Mouse (Mus musculus): ENCODE data around the gene Sel1l. TPM values are rescaled to one million over a fixed set of nuclear protein-coding genes. Genes with fewer than 3 reads are reported as not detected.
A peak's percentile ranks its signal among the peaks of the same experiment; 100 is the strongest.

The Sel1l gene
- polyA plus RNA-seq (2012; ENCODE audit: insufficient read depth, insufficient read length, missing spikeins): 91.4 and 96.3 TPM in 2 replicates

DNA sequence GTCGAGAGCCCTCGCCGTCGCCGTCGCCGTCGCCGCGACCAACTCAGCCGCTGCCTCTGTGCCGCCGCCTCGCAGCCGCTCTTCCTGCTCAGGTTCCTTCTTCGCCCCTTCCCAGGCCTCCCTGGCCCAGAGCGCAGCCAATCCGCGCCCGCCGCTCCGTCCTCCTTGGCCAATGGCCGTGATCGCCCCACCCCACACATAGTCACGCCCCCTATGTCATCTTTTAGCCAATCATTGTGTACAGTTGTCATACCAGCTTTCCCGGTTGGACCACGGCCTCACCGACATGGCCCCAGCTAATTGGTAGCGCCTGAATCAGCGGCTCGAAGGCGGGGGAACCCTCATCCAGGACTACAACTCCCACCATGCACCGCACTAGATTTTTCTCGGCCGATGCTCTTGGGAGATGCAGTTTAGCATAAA is at the start of gene Sel1l:
TSS of gene Sel1l (minus strand) at position 113 of the 423 bp plus-strand sequence.
- H3K27ac ChIP-seq (ENCODE audit: insufficient read depth, low read depth, low read length): peak within 1 kb of the TSS; percentile 7; the same call in 1 of the 2 replicates

DNA sequence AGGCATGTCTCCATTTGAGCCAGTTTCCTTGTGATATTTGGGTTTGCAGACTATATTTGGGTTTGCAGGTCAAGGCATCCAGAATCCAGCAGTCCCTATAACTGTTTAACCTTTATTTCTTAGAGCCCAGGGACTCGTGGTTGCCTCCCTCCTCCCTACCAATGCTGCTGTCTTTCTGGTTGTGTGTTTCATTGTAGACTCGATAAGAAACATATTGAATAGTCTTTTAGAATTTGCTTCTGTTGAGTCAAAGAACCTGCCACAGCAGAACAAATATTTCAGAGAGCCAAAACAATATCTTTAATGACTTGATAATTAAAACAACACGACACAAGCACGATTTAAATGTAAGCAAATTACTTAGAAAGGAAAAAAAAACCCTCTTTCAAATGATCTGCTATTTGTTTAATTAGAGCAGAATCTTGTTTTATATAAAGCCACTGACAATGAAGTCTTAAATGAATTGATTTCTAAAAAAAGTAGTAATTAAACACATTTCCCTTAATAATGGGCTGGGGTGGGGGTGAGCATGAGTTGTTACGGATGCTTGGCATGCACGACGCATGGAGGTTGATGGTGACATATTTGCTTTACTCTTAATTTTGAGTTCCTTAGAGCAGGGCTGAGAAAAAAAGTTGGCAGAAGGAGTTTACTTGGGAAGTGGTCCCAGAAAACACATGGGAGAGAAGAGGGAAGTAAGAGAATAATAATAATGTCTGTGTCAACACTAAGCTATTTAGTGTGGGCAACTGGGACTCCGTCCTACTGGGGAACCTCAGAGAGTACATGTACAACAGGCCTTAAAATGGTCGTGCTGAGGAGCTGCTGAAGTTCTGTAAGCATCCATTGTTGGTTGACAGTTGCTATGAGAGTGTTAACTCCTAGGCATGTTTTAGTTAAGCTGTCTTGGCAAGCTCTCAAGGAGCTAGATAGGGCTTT is 43.9 kb upstream of the Sel1l start:
- Histone ChIP-seq H3K4me1 (ENCODE audit: control insufficient read depth, insufficient read depth, low read length) (no peaks in the 10 kb centered on the region), H3K27ac (ENCODE audit: insufficient read depth, low read depth, low read length) (no peak overlapping the region), H3K4me3 (ENCODE audit: insufficient read depth, low read length) (no peak overlapping the region)
- TF ChIP-seq POLR2A (IDR thresholded peaks at IDR 0.05; ENCODE audit: borderline replicate concordance, low read depth, low read length): no peak
- no peak for TF ChIP-seq CTCF (IDR thresholded peaks at IDR 0.05; ENCODE audit: low read depth, low read length)

More for the DNA sequence above, at the start of gene Sel1l:
- Histone ChIP-seq H3K4me1 (ENCODE audit: control insufficient read depth, insufficient read depth, low read length) (peaks cover 25% of the 10 kb centered on the region), H3K4me3 (ENCODE audit: insufficient read depth, low read length) (peak within 1 kb of the TSS; percentile 81)
- TF ChIP-seq CTCF (IDR thresholded peaks at IDR 0.05; ENCODE audit: low read depth, low read length) (no peak), POLR2A (IDR thresholded peaks at IDR 0.05; ENCODE audit: borderline replicate concordance, low read depth, low read length) (no peak)

DNA sequence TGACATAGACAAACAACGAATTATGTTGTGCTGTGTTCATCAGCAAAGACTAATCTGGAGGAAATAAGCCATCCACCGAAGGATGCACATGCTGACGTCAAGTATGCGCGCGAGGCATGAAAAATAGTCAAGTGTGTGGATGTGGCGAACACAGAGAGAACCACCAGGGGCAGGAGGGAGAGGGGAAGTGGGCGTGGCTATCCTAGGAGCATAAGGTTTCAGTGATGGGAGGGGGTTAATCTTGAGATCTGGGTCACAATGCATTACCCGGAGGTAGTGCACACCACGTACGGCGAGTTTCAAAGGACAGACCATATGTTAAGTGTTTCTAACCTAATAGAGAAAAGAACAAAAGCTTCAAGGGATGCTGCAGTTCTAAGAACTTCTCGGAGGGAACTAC is 31.5 kb upstream of the Sel1l start:
- TF ChIP-seq CTCF (IDR thresholded peaks at IDR 0.05; ENCODE audit: low read depth, low read length) (no peak), POLR2A (IDR thresholded peaks at IDR 0.05; ENCODE audit: borderline replicate concordance, low read depth, low read length) (no peak)
- Histone ChIP-seq H3K4me3 (ENCODE audit: insufficient read depth, low read length) (no peak overlapping the region), H3K27ac (ENCODE audit: insufficient read depth, low read depth, low read length) (no peak overlapping the region), H3K4me1 (ENCODE audit: control insufficient read depth, insufficient read depth, low read length) (peaks cover 2% of the 10 kb centered on the region; the same call in 1 of the 2 replicates)

DNA sequence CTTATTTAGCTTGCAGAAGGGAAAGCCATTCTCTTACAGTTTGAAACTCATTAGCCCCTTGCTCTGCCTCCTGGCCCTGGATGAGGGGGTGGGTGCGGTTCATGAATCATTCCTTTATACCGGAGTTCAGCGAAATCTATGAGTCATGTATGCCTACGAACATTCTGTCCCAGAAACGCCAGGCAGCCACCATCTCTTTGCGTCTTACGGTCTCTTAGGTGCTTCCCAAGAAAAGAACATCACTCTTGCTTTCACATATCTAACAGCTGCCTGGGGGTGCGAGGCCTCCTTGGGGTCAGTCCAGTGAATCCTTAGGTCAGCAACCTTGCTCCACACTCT is 29.9 kb upstream of the Sel1l start:
- TF ChIP-seq CTCF (IDR thresholded peaks at IDR 0.05; ENCODE audit: low read depth, low read length) (no peak), POLR2A (IDR thresholded peaks at IDR 0.05; ENCODE audit: borderline replicate concordance, low read depth, low read length) (no peak)
- Histone ChIP-seq H3K4me3 (ENCODE audit: insufficient read depth, low read length) (no peak overlapping the region), H3K4me1 (ENCODE audit: control insufficient read depth, insufficient read depth, low read length) (peaks cover 3% of the 10 kb centered on the region; the same call in 1 of the 2 replicates), H3K27ac (ENCODE audit: insufficient read depth, low read depth, low read length) (no peak overlapping the region)

DNA sequence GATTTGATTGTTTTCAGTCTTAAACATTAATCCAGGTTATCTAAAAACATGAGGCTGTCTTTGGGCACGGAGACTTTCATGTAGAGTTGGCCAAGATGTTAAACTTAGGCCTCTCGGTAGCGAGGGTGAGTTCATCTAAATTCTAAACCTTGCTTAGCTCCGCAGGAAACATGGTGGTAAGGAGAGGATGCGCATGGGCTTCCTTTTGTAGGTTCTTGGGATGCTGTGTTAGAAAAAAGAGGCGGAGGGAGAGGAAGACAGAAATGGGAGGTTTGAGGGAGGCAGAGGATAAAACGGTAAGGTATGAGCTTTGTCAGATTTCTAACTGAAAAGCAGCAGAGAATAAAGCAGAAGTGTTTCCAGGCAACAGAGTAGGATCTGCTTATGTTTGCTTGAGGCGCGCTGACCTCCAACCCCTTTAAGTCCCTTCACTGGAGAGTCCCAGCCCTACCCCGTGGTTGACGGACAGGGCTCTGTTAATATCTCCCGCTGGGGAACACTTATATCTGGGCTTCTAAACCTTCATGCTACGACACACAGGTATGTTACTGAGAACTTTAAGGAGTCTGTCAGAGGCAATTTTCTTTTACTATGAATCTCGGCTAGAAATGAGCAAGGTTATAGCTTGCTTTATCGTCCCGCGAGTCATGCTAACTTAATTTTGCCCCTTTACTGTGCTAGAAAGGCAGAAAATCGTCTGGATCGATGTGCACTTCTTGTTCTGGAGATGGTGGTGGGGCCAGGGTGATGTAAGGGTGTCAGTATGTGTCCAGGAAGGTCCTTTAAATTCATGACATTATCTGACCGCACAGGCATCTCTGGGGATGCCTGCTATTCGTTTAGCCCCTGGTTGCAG is 29.3 kb upstream of the Sel1l start:
- no peak overlapping the region for H3K4me3 ChIP-seq (ENCODE audit: insufficient read depth, low read length)
- H3K4me1 ChIP-seq (ENCODE audit: control insufficient read depth, insufficient read depth, low read length): peaks cover 3% of the 10 kb centered on the region; the same call in 1 of the 2 replicates
- H3K27ac ChIP-seq (ENCODE audit: insufficient read depth, low read depth, low read length): no peak overlapping the region
- no peak for TF ChIP-seq POLR2A (IDR thresholded peaks at IDR 0.05; ENCODE audit: borderline replicate concordance, low read depth, low read length)
- TF ChIP-seq CTCF (IDR thresholded peaks at IDR 0.05; ENCODE audit: low read depth, low read length): no peak

DNA sequence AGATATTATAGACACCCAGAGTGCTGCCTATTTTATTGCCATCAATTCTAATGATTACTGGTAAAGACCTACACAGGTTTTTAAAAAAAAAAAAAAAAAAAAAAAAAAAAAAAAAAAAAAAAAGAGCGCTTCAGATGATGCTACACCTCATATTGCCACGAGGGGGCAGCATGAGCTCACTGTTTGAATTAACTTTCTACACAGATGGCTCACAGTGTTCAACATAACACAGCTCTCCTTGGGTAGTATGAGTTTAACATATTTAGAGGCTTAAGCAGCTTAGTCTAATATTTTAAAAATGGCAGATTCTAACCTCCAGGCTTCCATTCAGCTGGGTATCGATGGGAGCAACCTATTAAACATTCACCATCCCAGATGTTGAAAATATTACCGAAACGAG is 28.7 kb upstream of the Sel1l start:
- no peak overlapping the region for H3K4me3 ChIP-seq (ENCODE audit: insufficient read depth, low read length)
- H3K27ac ChIP-seq (ENCODE audit: insufficient read depth, low read depth, low read length): no peak overlapping the region
- TF ChIP-seq CTCF (IDR thresholded peaks at IDR 0.05; ENCODE audit: low read depth, low read length) (no peak), POLR2A (IDR thresholded peaks at IDR 0.05; ENCODE audit: borderline replicate concordance, low read depth, low read length) (no peak)
- peaks cover 3% of the 10 kb centered on the region; the same call in 1 of the 2 replicates for H3K4me1 ChIP-seq (ENCODE audit: control insufficient read depth, insufficient read depth, low read length)

DNA sequence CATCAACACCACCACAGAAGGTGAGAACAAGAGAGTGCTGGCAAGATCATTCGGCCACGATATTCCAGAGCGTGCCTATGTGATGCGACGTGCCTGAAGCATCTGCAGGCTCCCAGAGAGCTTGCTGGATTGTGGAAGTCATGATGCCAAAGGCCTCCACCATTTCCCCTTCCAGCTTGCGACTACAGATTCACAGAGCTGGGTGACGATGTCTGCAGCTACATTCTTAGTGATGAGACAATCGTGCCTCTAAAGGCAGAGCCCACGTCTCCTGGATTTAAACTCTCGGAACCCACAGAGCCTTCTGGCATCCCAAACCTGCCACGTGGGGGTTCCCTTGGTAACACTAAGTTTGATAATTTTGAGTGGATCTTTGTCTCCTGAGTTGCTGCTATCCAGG is 21.7 kb upstream of the Sel1l start:
- TF ChIP-seq CTCF (IDR thresholded peaks at IDR 0.05; ENCODE audit: low read depth, low read length) (no peak), POLR2A (IDR thresholded peaks at IDR 0.05; ENCODE audit: borderline replicate concordance, low read depth, low read length) (no peak)
- Histone ChIP-seq H3K4me1 (ENCODE audit: control insufficient read depth, insufficient read depth, low read length) (peaks cover 10% of the 10 kb centered on the region), H3K27ac (ENCODE audit: insufficient read depth, low read depth, low read length) (no peak overlapping the region), H3K4me3 (ENCODE audit: insufficient read depth, low read length) (no peak overlapping the region)

DNA sequence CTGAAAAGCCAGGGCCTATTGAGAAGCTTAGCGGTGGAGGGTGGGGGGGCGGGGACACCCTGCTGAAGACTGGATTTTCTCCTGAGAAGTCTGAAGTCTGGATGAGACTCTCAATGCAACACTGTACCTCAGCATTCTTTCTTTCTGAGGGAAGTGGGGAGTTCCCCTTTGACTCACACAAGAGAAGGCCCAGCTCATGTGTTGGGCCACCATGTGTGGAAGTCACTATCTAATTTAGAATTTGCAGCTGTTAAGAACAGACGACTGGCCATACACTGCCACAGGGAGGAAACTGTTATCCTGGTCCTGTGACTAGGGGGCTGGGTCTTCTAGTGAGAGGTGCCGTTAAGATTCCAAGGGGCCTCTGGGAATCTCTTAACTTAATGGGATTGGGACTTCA is 20.4 kb upstream of the Sel1l start:
- Histone ChIP-seq H3K4me1 (ENCODE audit: control insufficient read depth, insufficient read depth, low read length) (peaks cover 7% of the 10 kb centered on the region), H3K4me3 (ENCODE audit: insufficient read depth, low read length) (no peak overlapping the region), H3K27ac (ENCODE audit: insufficient read depth, low read depth, low read length) (peak overlapping the region; percentile 19; the same call in 1 of the 2 replicates)
- TF ChIP-seq POLR2A (IDR thresholded peaks at IDR 0.05; ENCODE audit: borderline replicate concordance, low read depth, low read length) (no peak), CTCF (IDR thresholded peaks at IDR 0.05; ENCODE audit: low read depth, low read length) (no peak)

DNA sequence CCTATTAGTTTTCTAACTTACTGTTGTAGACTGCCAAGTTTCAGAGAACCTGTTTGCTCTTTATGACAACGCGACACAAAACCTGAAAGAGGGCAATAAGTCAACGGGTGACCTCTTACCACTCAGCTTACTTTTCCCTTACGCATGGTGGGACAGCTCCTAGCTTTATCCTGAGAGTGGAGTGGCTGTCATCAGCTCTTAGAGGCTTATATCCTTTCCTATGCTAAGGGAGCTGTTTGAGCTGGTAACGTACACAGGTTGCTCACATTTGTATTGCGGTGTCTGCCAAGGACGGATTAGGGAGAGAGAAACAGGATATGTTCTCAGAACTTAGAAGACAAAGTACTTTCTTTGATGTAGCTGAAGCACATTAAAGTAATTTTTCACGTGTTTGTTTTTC is 5.4 kb upstream of the Sel1l start:
- H3K4me1 ChIP-seq (ENCODE audit: control insufficient read depth, insufficient read depth, low read length): 0 out of 2 replicates have a peak, but pooled peaks cover 2% of the 10 kb centered on the region
- no peak overlapping the region for H3K4me3 ChIP-seq (ENCODE audit: insufficient read depth, low read length)
- no peak overlapping the region for H3K27ac ChIP-seq (ENCODE audit: insufficient read depth, low read depth, low read length)
- TF ChIP-seq CTCF (IDR thresholded peaks at IDR 0.05; ENCODE audit: low read depth, low read length) (no peak), POLR2A (IDR thresholded peaks at IDR 0.05; ENCODE audit: borderline replicate concordance, low read depth, low read length) (no peak)

Data from bone marrow macrophage, adult 2 months (primary cell).